Mouse (Mus musculus): ENCODE data around the gene Coro2a. TPM values are rescaled to one million over a fixed set of nuclear protein-coding genes. Genes with fewer than 3 reads are reported as not detected.

Coro2a gene
- polyA plus RNA-seq, 1 experiment = 0.59 TPM

Other genes starting within 250 kb of the Coro2a start
- 1.5 and 1.7 TPM in 2 replicates for gene Trmo, start 212.8 kb downstream of the Coro2a start, polyA plus RNA-seq (2012; ENCODE audit: insufficient read depth, insufficient read length, missing spikeins)
- not detected in 2 replicates for gene Hemgn, start 188.7 kb downstream of the Coro2a start, polyA plus RNA-seq (2012; ENCODE audit: insufficient read depth, insufficient read length, missing spikeins)
- 89.7 and 90.5 TPM in 2 replicates for gene Anp32b, start 151.3 kb downstream of the Coro2a start, polyA plus RNA-seq (2012; ENCODE audit: insufficient read depth, insufficient read length, missing spikeins)
- 5.3 and 11.4 TPM in 2 replicates for gene Nans, start 113.0 kb downstream of the Coro2a start, polyA plus RNA-seq (2012; ENCODE audit: insufficient read depth, insufficient read length, missing spikeins)
- 3.3 and 3.5 TPM in 2 replicates for gene Trim14, start 66.1 kb downstream of the Coro2a start, polyA plus RNA-seq (2012; ENCODE audit: insufficient read depth, insufficient read length, missing spikeins)
- 2.4 and 2.5 TPM in 2 replicates for gene Tbc1d2, start 48.0 kb upstream of the Coro2a start, polyA plus RNA-seq (2012; ENCODE audit: insufficient read depth, insufficient read length, missing spikeins)